Mouse (Mus musculus): Measurements from ENCODE around the gene Smap2. TPM values are rescaled to one million over a fixed set of nuclear protein-coding genes. Genes with fewer than 3 reads are reported as not detected.

Gene Smap2
- polyA plus RNA-seq, 1 experiment from 2014 or later, result 13.2 TPM

GRCm38 (mm10) chr4:120924554-120925299 is 92.3 kb downstream of the Smap2 start, which contains the start of gene Exo5:
Gene Exo5, minus strand, starts transcription at chr4:120925017.
- Histone ChIP-seq H3K27ac (peak within 1 kb of the TSS; percentile 90), H3K9ac (peak within 1 kb of the TSS; percentile 70), H3K4me2 (peak within 1 kb of the TSS; percentile 56), H3K9me3 (peaks cover 8% of the 10 kb centered on the region; the same call in 1 of the 2 replicates), H3K4me1 (peaks cover 2% of the 10 kb centered on the region; the same call in 1 of the 2 replicates), H3K36me3 (peaks cover 27% of the 10 kb centered on the region), H3K27me3 (no peaks in the 10 kb centered on the region), H3K4me3 (peak within 1 kb of the TSS; percentile 71)
- WGBS, result under 1% methylated on average over 33 of the region's 33 CpGs
- peak; percentile 98 for ATAC-seq (ENCODE audit: insufficient number of reproducible peaks, low FRiP score, low TSS enrichment, low read depth)

DNA sequence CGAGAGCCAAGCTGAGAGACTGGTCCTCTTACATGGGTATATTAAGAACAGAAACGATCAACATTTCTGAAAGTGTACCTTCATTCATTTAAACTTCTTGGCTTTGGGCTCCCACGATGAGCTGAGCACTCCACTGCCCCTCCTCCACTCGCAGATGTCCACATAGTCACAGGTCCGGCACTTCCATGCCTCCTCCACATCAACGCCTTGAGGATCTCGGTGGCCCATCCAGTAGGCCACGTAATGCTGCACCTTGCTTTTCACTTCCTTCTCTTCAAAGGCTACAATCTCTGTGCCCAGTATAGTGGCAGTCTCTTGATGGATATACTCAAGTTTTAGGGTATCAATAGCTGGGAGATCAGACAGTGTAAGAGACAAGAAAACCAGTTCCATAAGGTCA is 95.6 kb downstream of the Smap2 start:
- H3K36me3 ChIP-seq, result peaks cover 31% of the 10 kb centered on the region
- no peak for ATAC-seq (ENCODE audit: insufficient number of reproducible peaks, low FRiP score, low TSS enrichment, low read depth)
- no peak overlapping the region for H3K9ac ChIP-seq
- H3K27me3 ChIP-seq, result no peaks in the 10 kb centered on the region
- no peak overlapping the region for H3K4me3 ChIP-seq
- peaks cover 2% of the 10 kb centered on the region; the same call in 1 of the 2 replicates for H3K4me1 ChIP-seq
- 95% methylated on average over 8 of the region's 8 CpGs for WGBS
- peaks cover 4% of the 10 kb centered on the region; the same call in 1 of the 2 replicates for H3K9me3 ChIP-seq
- no peak overlapping the region for H3K27ac ChIP-seq
- no peak overlapping the region for H3K4me2 ChIP-seq

Small RNA genes within 50 kb of the gene (microRNA-seq; reads per million reads assigned to microRNA genes)
- gene Mir7015, result 0.61 reads per million

Other genes starting within 250 kb of the Smap2 start
- gene Nfyc, start 185.7 kb downstream of the Smap2 start, polyA plus RNA-seq (2015; fragmentation: Nextera tagmentation; extraction: Ambion mirVana), result 92.8 and 94.6 TPM in 2 replicates
- 0.24 and 0.35 TPM in 2 replicates for gene Rims3, start 162.4 kb downstream of the Smap2 start, polyA plus RNA-seq (2015; fragmentation: Nextera tagmentation; extraction: Ambion mirVana)
- gene Exo5, start 92.2 kb downstream of the Smap2 start, polyA plus RNA-seq (2015; fragmentation: Nextera tagmentation; extraction: Ambion mirVana), result 25.8 and 26.8 TPM in 2 replicates
- 7.9 and 8.2 TPM in 2 replicates for gene Zfp69, start 65.5 kb downstream of the Smap2 start, polyA plus RNA-seq (2015; fragmentation: Nextera tagmentation; extraction: Ambion mirVana)
- gene Col9a2, start 22.1 kb upstream of the Smap2 start, polyA plus RNA-seq (2015; fragmentation: Nextera tagmentation; extraction: Ambion mirVana), result 110 and 122 TPM in 2 replicates
- 27.9 and 30.7 TPM in 2 replicates for gene Zmpste24, start 81.0 kb upstream of the Smap2 start, polyA plus RNA-seq (2015; fragmentation: Nextera tagmentation; extraction: Ambion mirVana)
- not detected in 2 replicates for gene Tmco2, start 92.0 kb upstream of the Smap2 start, polyA plus RNA-seq (2015; fragmentation: Nextera tagmentation; extraction: Ambion mirVana)
- 21.5 and 27.3 TPM in 2 replicates for gene Rlf, start 197.8 kb upstream of the Smap2 start, polyA plus RNA-seq (2015; fragmentation: Nextera tagmentation; extraction: Ambion mirVana)